In genomic region chr9:57835841-57836514, GRCm38 (mm10) we compare ENCODE assay signal across 8 mouse cellular contexts. TPM values are rescaled to one million over a fixed set of nuclear protein-coding genes. Genes with fewer than 3 reads are reported as not detected.
DNase-seq lines count a peak whose midpoint lies in the region; ATAC-seq and TF ChIP-seq lines count a peak whose summit lies in the region.

No protein-coding gene starts in this region.

- H3K9ac ChIP-seq in heart, embryonic 12.5 days: peak overlapping the region; percentile 81
- H3K9ac ChIP-seq in ES-E14 (ENCODE audit: insufficient read depth, low read depth, low read length, poor library complexity, severe bottlenecking): peak overlapping the region; percentile 97
- peak overlapping the region; percentile 77 for H3K9ac ChIP-seq in forebrain, embryonic 15.5 days (replicated peaks)
- peak overlapping the region; percentile 97 for H3K9ac ChIP-seq in liver, embryonic 16.5 days (ENCODE audit: low read depth, low read length)

- under 1% methylated on average over 22 of the region's 22 CpGs for WGBS in heart, embryonic 12.5 days
- under 1% methylated on average over 21 of the region's 22 CpGs for WGBS in forebrain, embryonic 15.5 days
- WGBS in liver, embryonic 16.5 days (ENCODE audit: insufficient replicate concordance): 2% methylated on average over 22 of the region's 22 CpGs

- peak overlapping the region; percentile 81 for H3K4me3 ChIP-seq in heart, embryonic 12.5 days
- peak overlapping the region; percentile 81 to 100 for H3K4me3 ChIP-seq in ES-E14 (ENCODE audit: insufficient read depth in 1 of 2, low read depth in 1 of 2, low read length in 2 of 2, poor library complexity in 1 of 2, severe bottlenecking in 1 of 2)
- peak overlapping the region; percentile 60 for H3K4me3 ChIP-seq in forebrain, embryonic 15.5 days
- peak overlapping the region; percentile 97 for H3K4me3 ChIP-seq in liver, embryonic 16.5 days (ENCODE audit: low read depth, low read length)

- peak overlapping the region; percentile 78 for H3K27ac ChIP-seq in heart, embryonic 12.5 days (ENCODE audit: poor library complexity, severe bottlenecking)
- H3K27ac ChIP-seq in ES-E14 (ENCODE audit: insufficient read depth, low read depth, low read length, poor library complexity, severe bottlenecking): peak overlapping the region; percentile 90
- H3K27ac ChIP-seq in forebrain, embryonic 15.5 days (replicated peaks): peak overlapping the region; percentile 67
- H3K27ac ChIP-seq in liver, embryonic 16.5 days (ENCODE audit: low read length): peak overlapping the region; percentile 84

- peak overlapping the region; percentile 73 for H3K4me2 ChIP-seq in heart, embryonic 12.5 days
- H3K4me2 ChIP-seq in forebrain, embryonic 15.5 days (replicated peaks): peak overlapping the region; percentile 64
- H3K4me2 ChIP-seq in liver, embryonic 16.5 days (ENCODE audit: low read depth, low read length): peak overlapping the region; percentile 84

- no peak for DNase-seq in heart, postnatal 14 days
- no peak for DNase-seq in ES-E14 (ENCODE audit: low read depth, low spot score)
- no peak for DNase-seq in layer of hippocampus, adult 18-20 months (ENCODE audit: low spot score in 2 of 2)
- DNase-seq in urinary bladder, postnatal 36 days (ENCODE audit: low spot score in 2 of 2): no peak
- DNase-seq in T-cell, adult 2 months (ENCODE audit: low spot score): no peak

- in situ Hi-C loops in ES-E14 (cut with MboI; ENCODE audit: low sequenced_read_pairs in 2 of 2, unreplicated experiment in 2 of 2): no loop called here

- H3K27me3 ChIP-seq in heart, embryonic 12.5 days (replicated peaks): no peaks in the 10 kb centered on the region
- peaks cover 5% of the 10 kb centered on the region; the same call in 1 of the 2 replicates for H3K27me3 ChIP-seq in forebrain, embryonic 15.5 days
- H3K27me3 ChIP-seq in liver, embryonic 16.5 days (ENCODE audit: control insufficient read depth, insufficient read depth, low read depth, low read length): no peaks in the 10 kb centered on the region

- H3K4me1 ChIP-seq in heart, embryonic 12.5 days (replicated peaks): peaks cover 43% of the 10 kb centered on the region
- H3K4me1 ChIP-seq in ES-E14 (ENCODE audit: control insufficient read depth in 2 of 2, insufficient read depth in 2 of 2, low read length in 2 of 2, poor library complexity in 1 of 2): peaks cover 10 to 13% of the 10 kb centered on the region in 2 experiments
- peaks cover 45% of the 10 kb centered on the region for H3K4me1 ChIP-seq in forebrain, embryonic 15.5 days
- peaks cover 42% of the 10 kb centered on the region for H3K4me1 ChIP-seq in liver, embryonic 16.5 days (ENCODE audit: control insufficient read depth, low read depth, low read length)

- no peak for ATAC-seq in heart, embryonic 12.5 days (ENCODE audit: insufficient number of reproducible peaks, low FRiP score)
- ATAC-seq in forebrain, embryonic 15.5 days (replicated peaks): no peak
- ATAC-seq in liver, embryonic 16.5 days (ENCODE audit: low read depth): no peak

- intact Hi-C loops in heart, postnatal 14 days (cut with DNase I): no loop called here

- no peaks in the 10 kb centered on the region for H3K36me3 ChIP-seq in heart, embryonic 12.5 days
- H3K36me3 ChIP-seq in ES-E14 (ENCODE audit: control insufficient read depth, insufficient read depth, low read length, poor library complexity, severe bottlenecking): peaks cover 8% of the 10 kb centered on the region
- peaks cover 4% of the 10 kb centered on the region; the same call in 1 of the 2 replicates for H3K36me3 ChIP-seq in forebrain, embryonic 15.5 days
- peaks cover 5% of the 10 kb centered on the region; the same call in 1 of the 2 replicates for H3K36me3 ChIP-seq in liver, embryonic 16.5 days (ENCODE audit: control insufficient read depth, insufficient read depth)

- H3K9me3 ChIP-seq in heart, embryonic 12.5 days (replicated peaks): no peaks in the 10 kb centered on the region
- H3K9me3 ChIP-seq in ES-E14 (ENCODE audit: control insufficient read depth, insufficient read depth, low read depth, low read length): no peaks in the 10 kb centered on the region
- H3K9me3 ChIP-seq in forebrain, embryonic 15.5 days: no peaks in the 10 kb centered on the region
- no peaks in the 10 kb centered on the region for H3K9me3 ChIP-seq in liver, embryonic 16.5 days (replicated peaks; ENCODE audit: control insufficient read depth, low read length)

TF ChIP-seq in ES-E14, 5 proteins besides CTCF, POLR2A, EP300 and RAD21:
- TF ChIP-seq ZNF384 (IDR thresholded peaks at IDR 0.05; ENCODE audit: low read depth, low read length): no peak

RNA-seq across cellular contexts. Expression of gene Arid3b, which starts 0.6 kb away (rescaled TPM):
- 27.0 and 29.8 TPM in 2 replicates for polyA plus RNA-seq in heart, embryonic 12.5 days (2016; fragmentation: Nextera tagmentation; extraction: Ambion mirVana)
- total RNA-seq in heart, postnatal 14 days (2021): 1 to 10 TPM; 3.6 to 4.5 TPM
- 20.3 and 23.4 TPM in 2 replicates for total RNA-seq in ES-E14 (2012; rRNA removed)
- polyA plus RNA-seq in forebrain, embryonic 15.5 days (2015; fragmentation: Nextera tagmentation; extraction: Ambion mirVana): 8.0 and 9.2 TPM in 2 replicates
- 8.8 and 11.0 TPM in 2 replicates for polyA plus RNA-seq in liver, embryonic 16.5 days (2015; fragmentation: Nextera tagmentation; extraction: Ambion mirVana)
- 1 to 10 TPM; 6.7 to 7.4 TPM for total RNA-seq in layer of hippocampus, adult 18-20 months (2021)
